Mouse (Mus musculus) forebrain, embryonic 11.5 days (tissue): ENCODE data around the gene Mtrf1. TPM values are rescaled to one million over a fixed set of nuclear protein-coding genes. Genes with fewer than 3 reads are reported as not detected.
A peak's percentile ranks its signal among the peaks of the same experiment; 100 is the strongest.
"Not testable (repeated sequence)": the region's sequence is repeated elsewhere in the genome, so short reads cannot be mapped to it uniquely, and the experiment has no call there.

Source experiments
- ATAC-seq: fragments of 200-750 bp; cut with Nextera tagmentation; replicated peaks from 2 replicates; pipeline ENCODE4 v1.8.0; 2017; ENCODE audit warnings: moderate TSS enrichment; ENCODE audit not compliant: low FRiP score
- DNase-seq: peaks from one replicate; pipeline ENCODE4 v3.0.0-alpha.2; 2017; ENCODE audit warnings: low spot score
- H3K27ac ChIP-seq: fragments of 300-500 bp; sonication (generic); 2 replicates; pipeline ENCODE4 v1.5.1; 2014; ENCODE audit warnings: low read depth, low read length
- H3K27me3 ChIP-seq: fragments of 300-500 bp; sonication (generic); 2 replicates; pipeline ENCODE4 v1.6.1; 2014; ENCODE audit warnings: mild to moderate bottlenecking, low read length, mixed read lengths; ENCODE audit not compliant: control insufficient read depth, insufficient read depth
- H3K36me3 ChIP-seq: fragments of 300-500 bp; sonication (generic); 2 replicates; pipeline ENCODE4 v1.6.1; 2014; ENCODE audit warnings: mild to moderate bottlenecking, low read length, moderate library complexity, mixed read lengths; ENCODE audit not compliant: control insufficient read depth, insufficient read depth
- H3K4me1 ChIP-seq: fragments of 300-500 bp; sonication (generic); replicated peaks from 2 replicates; pipeline ENCODE4 v1.6.1; 2014; ENCODE audit warnings: low read length, mixed read lengths; ENCODE audit not compliant: control insufficient read depth, insufficient read depth
- H3K4me2 ChIP-seq: fragments of 300-500 bp; sonication (generic); 2 replicates; pipeline ENCODE4 v1.6.1; 2014; ENCODE audit warnings: low read depth, mild to moderate bottlenecking, low read length, moderate library complexity, mixed read lengths; ENCODE audit not compliant: severe bottlenecking
- H3K4me3 ChIP-seq: fragments of 300-500 bp; sonication (generic); 2 replicates; pipeline ENCODE4 v1.5.1; 2014; ENCODE audit warnings: low read depth, low read length
- H3K9ac ChIP-seq: fragments of 300-500 bp; sonication (generic); 2 replicates; pipeline ENCODE4 v1.6.1; 2014; ENCODE audit warnings: low read length
- H3K9me3 ChIP-seq: fragments of 300-500 bp; sonication (generic); 2 replicates; pipeline ENCODE4 v1.6.1; 2016; ENCODE audit warnings: low read length, mixed read lengths; ENCODE audit not compliant: control insufficient read depth
- WGBS: fragments of 180-500 bp; shearing (Covaris S2); extraction: QIAGEN DNeasy Blood & Tissue Kit; methylation state at CpG from one replicate; pipeline ENCODE4 v1.1.7; 2014; 5-methylcytosine and 5-hydroxymethylcytosine counted together
- polyA plus RNA-seq: library from polyadenylated mRNA; unstranded; fragments of >200 nt; fragmentation: Nextera tagmentation; extraction: Ambion mirVana; gene quantifications from 2 replicates; pipeline ENCODE4 v1.2.1, GENCODE M21; 2014

Mtrf1 gene
- polyA plus RNA-seq, 1 experiment from 2014 or later = 10.5 TPM

DNA sequence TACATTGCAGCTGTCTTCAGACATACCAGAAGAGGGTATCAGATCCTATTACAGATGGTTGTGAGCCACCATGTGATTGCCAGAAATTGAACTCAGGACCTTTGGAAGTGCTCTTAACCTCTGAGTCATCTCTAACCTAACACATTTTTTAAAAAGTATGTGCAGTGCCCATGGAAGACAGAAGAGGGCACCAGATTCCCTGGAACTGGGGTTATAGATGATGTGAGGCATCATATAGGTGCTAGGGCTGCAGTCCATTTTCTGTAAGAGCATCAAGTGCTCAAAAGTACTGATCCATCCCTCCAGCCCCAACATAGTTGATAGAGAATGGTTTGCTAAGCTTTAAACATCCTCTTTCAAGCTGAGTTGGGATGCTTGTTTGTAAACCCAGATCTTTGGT, 3.0 kb upstream of the Mtrf1 start:
- peak; percentile 58 for DNase-seq
- ATAC-seq = no peak
- no peak overlapping the region for H3K27ac ChIP-seq
- H3K4me3 ChIP-seq = no peak overlapping the region
- no peak overlapping the region for H3K4me2 ChIP-seq
- H3K9me3 ChIP-seq = no peaks in the 10 kb centered on the region
- no peaks in the 10 kb centered on the region for H3K36me3 ChIP-seq
- H3K4me1 ChIP-seq = no peaks in the 10 kb centered on the region
- H3K27me3 ChIP-seq = no peaks in the 10 kb centered on the region
- no peak overlapping the region for H3K9ac ChIP-seq

- Histone ChIP-seq H3K9me3 (no peaks in the 10 kb centered on the region), H3K4me3 (no peak overlapping the region), H3K9ac (no peak overlapping the region), H3K4me1 (no peaks in the 10 kb centered on the region), H3K36me3 (no peaks in the 10 kb centered on the region), H3K27me3 (no peaks in the 10 kb centered on the region), H3K4me2 (no peak overlapping the region), H3K27ac (no peak overlapping the region)
- whole genome bisulfite sequencing = 75% methylated on average over 2 of the region's 2 CpGs
- no peak for ATAC-seq
- no peak for DNase-seq
Measured at GRCm38 (mm10) chr14:79407641-79408040, 10.1 kb downstream of the Mtrf1 start.

DNA sequence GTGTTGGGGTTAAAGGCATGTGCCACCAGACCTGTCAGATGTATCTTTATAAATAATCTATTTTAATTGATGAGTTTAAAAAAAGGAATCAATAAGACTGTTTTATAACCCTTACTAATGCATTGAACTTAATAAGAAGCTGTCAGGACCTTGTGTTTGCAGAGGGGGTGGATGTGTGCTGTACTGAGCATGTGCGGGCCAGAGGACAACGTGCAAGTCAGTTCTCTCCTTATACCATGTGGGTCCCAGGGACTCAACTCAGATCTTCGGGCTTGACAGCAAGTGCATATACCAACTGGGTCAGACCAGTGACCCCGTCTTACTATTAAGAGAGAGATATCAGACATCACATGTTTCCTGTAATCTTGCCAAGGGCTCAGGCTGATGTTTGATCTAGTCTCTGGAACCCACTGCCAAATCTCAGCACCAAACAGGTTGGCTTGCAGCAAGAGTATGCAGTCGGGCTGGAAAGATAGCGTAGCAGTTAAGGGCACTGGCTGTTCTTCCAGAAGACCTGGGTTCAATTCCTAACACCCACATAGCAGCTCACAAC, 11.8 kb downstream of the Mtrf1 start:
- Histone ChIP-seq H3K27ac (no peak overlapping the region), H3K4me1 (no peaks in the 10 kb centered on the region), H3K4me3 (no peak overlapping the region), H3K9ac (no peak overlapping the region), H3K36me3 (no peaks in the 10 kb centered on the region), H3K4me2 (no peak overlapping the region), H3K9me3 (no peaks in the 10 kb centered on the region), H3K27me3 (no peaks in the 10 kb centered on the region)
- no peak for ATAC-seq
- 95% methylated on average over 6 of the region's 6 CpGs for WGBS
- no peak for DNase-seq

DNA sequence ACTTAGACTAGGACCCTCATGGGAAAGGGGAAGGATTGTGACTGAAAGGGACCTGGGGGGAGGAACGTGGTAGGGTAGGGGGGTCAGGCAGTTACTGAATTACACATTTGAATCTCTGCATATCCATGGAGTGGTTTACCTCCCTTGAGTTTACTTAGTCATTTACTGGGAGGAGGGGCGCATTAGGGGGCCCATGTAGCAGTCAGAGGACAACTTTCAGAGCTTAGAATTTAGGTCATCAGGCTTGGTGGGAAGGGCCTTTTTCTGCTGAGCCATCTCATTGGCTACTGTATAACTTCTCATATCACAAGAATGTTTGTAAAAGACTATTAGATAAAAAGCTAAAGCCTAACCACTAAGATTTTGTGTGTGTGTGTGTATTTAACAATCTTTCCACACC, 13.1 kb downstream of the Mtrf1 start:
- Histone ChIP-seq H3K27ac (no peak overlapping the region), H3K4me3 (no peak overlapping the region), H3K9ac (no peak overlapping the region), H3K4me1 (no peaks in the 10 kb centered on the region), H3K36me3 (no peaks in the 10 kb centered on the region), H3K27me3 (no peaks in the 10 kb centered on the region), H3K9me3 (no peaks in the 10 kb centered on the region), H3K4me2 (no peak overlapping the region)
- 90% methylated on average over 2 of the region's 2 CpGs for WGBS
- DNase-seq (no peak), ATAC-seq (no peak)

DNA sequence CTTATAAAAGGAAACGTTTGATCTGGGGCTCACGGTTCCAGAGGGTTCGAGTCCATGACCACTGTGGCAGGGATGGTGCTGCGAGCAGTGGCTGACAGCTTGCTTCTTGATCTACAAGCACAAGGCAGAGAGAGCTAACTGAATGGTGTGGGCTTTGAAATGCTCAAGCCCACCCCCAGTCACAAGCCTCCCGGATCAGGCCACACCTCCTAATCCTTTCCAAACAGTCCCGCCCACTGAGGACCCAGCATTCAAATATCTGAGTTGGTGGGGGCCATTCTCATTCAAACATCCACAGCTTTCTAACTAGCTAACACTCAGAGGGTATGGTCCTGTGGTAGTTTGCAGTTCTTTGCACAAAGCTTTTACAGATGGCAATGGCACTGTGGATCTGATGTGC, 15.5 kb downstream of the Mtrf1 start:
- ATAC-seq (no peak), DNase-seq (no peak)
- Histone ChIP-seq H3K4me1 (no peaks in the 10 kb centered on the region), H3K9ac (no peak overlapping the region), H3K36me3 (no peaks in the 10 kb centered on the region), H3K27ac (no peak overlapping the region), H3K4me3 (no peak overlapping the region), H3K9me3 (no peaks in the 10 kb centered on the region), H3K4me2 (no peak overlapping the region), H3K27me3 (no peaks in the 10 kb centered on the region)
- WGBS = 77% methylated on average over 6 of the region's 6 CpGs

DNA sequence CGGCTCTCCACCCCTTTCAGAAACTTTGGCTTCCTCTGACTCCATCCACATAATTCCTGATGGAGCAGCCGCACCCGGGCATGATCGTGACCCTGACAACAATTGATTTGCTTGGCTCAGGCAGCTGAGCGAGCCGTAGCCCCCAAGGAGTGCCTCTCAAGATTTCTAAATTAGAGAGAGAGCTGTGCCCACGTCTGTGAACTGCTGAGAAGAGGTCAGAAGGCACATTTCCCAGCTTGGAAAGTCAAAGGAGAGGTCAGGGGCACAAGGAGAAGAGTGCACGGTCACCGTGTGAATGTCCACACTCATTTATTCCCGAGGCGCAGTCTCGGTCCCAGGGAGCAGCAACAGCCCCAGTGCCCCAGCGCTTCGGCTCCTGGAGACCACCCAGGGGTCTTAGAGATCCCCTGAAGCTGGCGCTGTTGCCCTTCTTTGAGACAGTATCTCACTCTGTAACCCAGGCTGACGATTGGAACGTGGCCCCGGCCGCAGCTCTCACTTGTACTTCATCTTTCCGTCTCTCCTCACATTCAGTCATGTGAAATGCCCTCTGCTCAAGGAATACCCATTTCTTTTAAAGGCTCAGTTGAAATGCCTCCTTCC, 22.6 kb downstream of the Mtrf1 start:
- H3K4me3 ChIP-seq = no peak overlapping the region
- H3K36me3 ChIP-seq = no peaks in the 10 kb centered on the region
- no peak overlapping the region for H3K4me2 ChIP-seq
- H3K27me3 ChIP-seq = no peaks in the 10 kb centered on the region
- H3K9me3 ChIP-seq = no peaks in the 10 kb centered on the region
- no peaks in the 10 kb centered on the region for H3K4me1 ChIP-seq
- H3K27ac ChIP-seq = no peak overlapping the region
- WGBS = 64% methylated on average over 20 of the region's 20 CpGs
- ATAC-seq (no peak), DNase-seq (no peak)
- no peak overlapping the region for H3K9ac ChIP-seq

- peaks cover 2% of the 10 kb centered on the region; the same call in 1 of the 2 replicates for H3K36me3 ChIP-seq
- no peaks in the 10 kb centered on the region for H3K27me3 ChIP-seq
- peak within 1 kb of the TSS; percentile 48 for H3K4me3 ChIP-seq
- ATAC-seq (peak; percentile 98), DNase-seq (peak; percentile 94)
- H3K9ac ChIP-seq = peak within 1 kb of the TSS; percentile 66
- H3K9me3 ChIP-seq = peaks cover 8% of the 10 kb centered on the region; the same call in 1 of the 2 replicates
- no peaks in the 10 kb centered on the region for H3K4me1 ChIP-seq
- 1% methylated on average over 38 of the region's 44 CpGs for WGBS
- H3K4me2 ChIP-seq = peak within 1 kb of the TSS; percentile 44
- H3K27ac ChIP-seq = peak within 1 kb of the TSS; percentile 69; the same call in 1 of the 2 replicates
Measured at GRCm38 (mm10) chr14:79425979-79426729, 28.6 kb downstream of the Mtrf1 start, which contains the start of gene Kbtbd7. Gene Kbtbd7, plus strand, starts transcription at chr14:79426511.

DNA sequence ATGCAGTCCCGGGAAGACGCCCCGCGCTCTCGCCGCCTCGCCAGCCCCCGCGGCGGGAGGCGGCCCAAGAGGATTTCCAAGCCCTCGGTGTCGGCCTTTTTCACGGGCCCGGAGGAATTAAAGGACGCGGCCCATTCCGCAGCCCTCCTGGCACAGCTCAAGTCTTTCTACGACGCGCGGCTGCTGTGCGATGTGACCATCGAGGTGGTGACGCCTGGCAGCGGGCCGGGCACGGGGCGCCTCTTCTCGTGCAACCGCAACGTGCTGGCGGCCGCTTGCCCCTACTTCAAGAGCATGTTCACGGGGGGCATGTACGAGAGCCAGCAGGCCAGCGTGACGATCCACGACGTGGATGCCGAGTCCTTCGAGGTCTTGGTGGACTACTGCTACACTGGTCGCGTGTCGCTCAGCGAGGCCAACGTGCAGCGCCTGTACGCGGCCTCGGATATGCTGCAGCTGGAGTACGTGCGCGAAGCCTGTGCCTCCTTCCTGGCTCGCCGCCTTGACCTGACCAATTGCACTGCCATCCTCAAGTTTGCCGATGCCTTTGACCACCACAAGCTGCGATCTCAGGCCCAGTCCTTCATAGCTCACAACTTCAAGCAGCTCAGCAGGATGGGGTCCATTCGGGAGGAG, 29.3 kb downstream of the Mtrf1 start:
- Histone ChIP-seq H3K4me2 (peak overlapping the region; percentile 44), H3K27ac (peak overlapping the region; percentile 69; the same call in 1 of the 2 replicates), H3K9ac (peak overlapping the region; percentile 66), H3K4me3 (peak overlapping the region; percentile 48)
- not testable (repeated sequence) for H3K27me3 ChIP-seq, H3K9me3 ChIP-seq, DNase-seq, H3K4me1 ChIP-seq, H3K36me3 ChIP-seq
- peak; percentile 64 for ATAC-seq
- 67% methylated on average over 5 of the region's 59 CpGs for WGBS
